Mouse (Mus musculus) ES-Bruce4 (cell line): ENCODE results near the gene Camk2n2. TPM values are rescaled to one million over a fixed set of nuclear protein-coding genes. Genes with fewer than 3 reads are reported as not detected.

ENCODE experiments used
- H3K27ac ChIP-seq: 2 replicates; pipeline ENCODE4 v1.5.1; 2012; ENCODE audit warnings: low read length, inconsistent platforms; ENCODE audit not compliant: insufficient read depth
- H3K27me3 ChIP-seq: 2 replicates; pipeline ENCODE4 v1.6.1; 2012; ENCODE audit warnings: mild to moderate bottlenecking, low read length, inconsistent platforms; ENCODE audit not compliant: control insufficient read depth, poor library complexity, insufficient read depth, severe bottlenecking
- H3K36me3 ChIP-seq: 2 replicates; pipeline ENCODE4 v1.6.1; 2012; ENCODE audit warnings: inconsistent platforms, mild to moderate bottlenecking, low read length, moderate library complexity; ENCODE audit not compliant: control insufficient read depth, poor library complexity, insufficient read depth, severe bottlenecking
- H3K4me1 ChIP-seq: one replicate; pipeline ENCODE4 v1.8.1; 2011; ENCODE audit warnings: low read length; ENCODE audit not compliant: control insufficient read depth, insufficient read depth
- H3K4me3 ChIP-seq: 2 replicates; pipeline ENCODE4 v1.5.1; 2011; ENCODE audit warnings: low read depth, mild to moderate bottlenecking, low read length
- H3K9ac ChIP-seq: 2 replicates; pipeline ENCODE4 v1.6.1; 2012; ENCODE audit warnings: low read depth, mild to moderate bottlenecking, inconsistent platforms; ENCODE audit not compliant: poor library complexity, severe bottlenecking
- H3K9me3 ChIP-seq: replicated peaks from 2 replicates; pipeline ENCODE4 v1.6.1; 2012; ENCODE audit warnings: mild to moderate bottlenecking, low read length, inconsistent platforms; ENCODE audit not compliant: control insufficient read depth, poor library complexity, insufficient read depth, severe bottlenecking
- CTCF ChIP-seq: IDR thresholded peaks from one replicate; pipeline ENCODE4 v1.8.1; 2011; ENCODE audit warnings: low read depth, low read length
- EP300 ChIP-seq: IDR thresholded peaks from 2 replicates; pipeline ENCODE4 v1.6.1; 2011; ENCODE audit warnings: low read depth, low read length; ENCODE audit not compliant: insufficient read depth
- POLR2A ChIP-seq: IDR thresholded peaks from one replicate; pipeline ENCODE4 v1.8.1; 2011; ENCODE audit warnings: low read length; ENCODE audit not compliant: insufficient read depth
- polyA plus RNA-seq: library from polyadenylated mRNA; stranded (reverse); fragments of >200 nt; gene quantifications from 2 replicates; pipeline ENCODE4 v1.2.4, GENCODE M21; 2011; ENCODE audit warnings: low read depth; ENCODE audit not compliant: missing spikeins, insufficient read depth, insufficient read length

Camk2n2 gene
- polyA plus RNA-seq, 1 experiment: 1.7 TPM

DNA sequence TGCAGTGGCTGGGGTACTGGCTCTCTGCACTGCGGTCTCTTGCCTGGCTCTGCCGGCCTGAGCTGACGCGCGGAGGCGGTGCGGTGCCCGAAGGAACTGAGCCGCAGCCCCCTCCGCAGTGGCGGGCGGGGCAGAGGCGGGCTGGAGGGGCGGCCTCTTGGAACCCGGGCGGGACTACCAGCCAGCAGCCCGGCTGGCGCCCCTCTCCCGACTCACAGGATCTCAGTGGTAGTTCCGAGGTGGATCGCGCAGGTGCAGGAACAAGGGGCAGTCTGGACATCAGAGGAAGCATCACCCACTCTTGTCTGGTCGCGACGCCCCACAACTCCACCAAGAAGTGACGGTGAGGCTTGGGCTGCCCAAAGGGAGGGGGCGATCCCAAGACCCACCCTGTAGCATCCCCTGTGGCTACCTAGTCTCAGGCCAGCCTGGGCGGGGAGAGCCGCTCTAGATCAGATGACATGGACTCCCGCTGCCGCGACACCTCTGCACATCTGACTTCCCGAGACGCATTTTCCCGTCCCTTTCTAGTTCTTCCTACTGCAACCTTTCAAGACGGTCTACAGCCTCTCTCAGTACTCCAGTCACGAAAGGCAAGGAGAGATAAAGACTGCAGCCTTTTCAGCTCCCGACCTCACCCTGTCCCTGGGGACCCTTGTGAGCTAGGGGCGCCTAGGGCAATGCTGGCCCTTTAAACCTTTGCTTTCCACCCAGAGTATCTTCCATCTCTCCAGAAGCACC lies 31.0 kb downstream of the Camk2n2 start:
- H3K27ac ChIP-seq: no peak overlapping the region
- no peaks in the 10 kb centered on the region; the same call in 1 of the 2 replicates for H3K27me3 ChIP-seq
- no peaks in the 10 kb centered on the region for H3K4me1 ChIP-seq
- H3K9ac ChIP-seq: peak overlapping the region; percentile 21; the same call in 1 of the 2 replicates
- no peaks in the 10 kb centered on the region for H3K9me3 ChIP-seq
- H3K36me3 ChIP-seq: no peaks in the 10 kb centered on the region
- no peak for TF ChIP-seq CTCF
- no peak for TF ChIP-seq POLR2A
- no peak for TF ChIP-seq EP300
- peak overlapping the region; percentile 68 for H3K4me3 ChIP-seq

DNA sequence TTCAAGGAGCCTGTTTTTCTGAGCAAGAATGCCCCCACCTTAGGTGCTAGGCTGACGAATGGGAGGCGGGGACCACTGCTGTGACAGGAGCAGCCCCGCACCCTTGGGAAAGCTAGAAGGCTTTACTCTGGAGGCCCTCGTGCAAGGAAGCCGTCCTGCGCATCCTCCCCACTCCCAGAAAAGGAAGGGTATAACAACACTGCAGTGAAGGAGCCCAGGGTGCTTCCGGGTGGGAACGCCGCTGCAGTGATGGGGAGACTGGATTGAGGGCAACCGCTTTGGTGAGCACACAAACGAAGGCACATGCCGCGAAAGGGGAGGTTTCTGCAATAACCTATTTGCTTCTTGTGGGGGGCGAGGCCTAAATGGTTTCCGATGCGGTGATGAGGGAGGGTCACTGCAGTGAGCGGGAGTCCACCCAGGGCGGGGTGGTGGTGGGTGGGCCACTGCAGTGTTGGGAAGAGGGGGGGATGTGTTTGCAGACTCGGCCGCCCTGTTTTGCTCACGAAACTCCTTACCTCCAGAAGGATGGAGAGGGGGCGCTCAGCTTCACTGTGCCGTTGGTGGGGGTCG lies 31.6 kb downstream of the Camk2n2 start, which contains the start of gene Vwa5b2:
TSS of gene Vwa5b2 (plus strand) at position 106 of the 573 bp plus-strand sequence.
- TF ChIP-seq POLR2A (no peak), CTCF (no peak), EP300 (no peak)
- Histone ChIP-seq H3K9me3 (no peaks in the 10 kb centered on the region), H3K4me1 (no peaks in the 10 kb centered on the region), H3K4me3 (peak within 1 kb of the TSS; percentile 68), H3K27ac (no peak within 1 kb of the TSS), H3K9ac (peak within 1 kb of the TSS; percentile 21; the same call in 1 of the 2 replicates), H3K36me3 (no peaks in the 10 kb centered on the region), H3K27me3 (no peaks in the 10 kb centered on the region; the same call in 1 of the 2 replicates)

Other genes starting within 250 kb of the Camk2n2 start
- 85.0 and 89.5 TPM in 2 replicates for gene Abcc5, start 194.9 kb downstream of the Camk2n2 start, polyA plus RNA-seq
- 86.6 and 94.0 TPM in 2 replicates for gene Eif2b5, start 122.5 kb downstream of the Camk2n2 start, polyA plus RNA-seq
- 37.9 and 38.8 TPM in 2 replicates for gene Dvl3, start 104.3 kb downstream of the Camk2n2 start, polyA plus RNA-seq
- gene Ap2m1, start 85.8 kb downstream of the Camk2n2 start, polyA plus RNA-seq: 282 and 298 TPM in 2 replicates
- 56.2 and 61.0 TPM in 2 replicates for gene Abcf3, start 72.7 kb downstream of the Camk2n2 start, polyA plus RNA-seq
- 1.2 TPM in 2 replicates for gene Vwa5b2, start 31.8 kb downstream of the Camk2n2 start, polyA plus RNA-seq
- gene Eef1akmt4, start 9.7 kb downstream of the Camk2n2 start, polyA plus RNA-seq: 9.4 and 10.8 TPM in 2 replicates
- gene Gm49333, start 9.7 kb downstream of the Camk2n2 start, polyA plus RNA-seq: not detected in 2 replicates
- gene Alg3, start 9.6 kb downstream of the Camk2n2 start, polyA plus RNA-seq: 36.7 and 39.3 TPM in 2 replicates
- gene Ece2, start 8.5 kb upstream of the Camk2n2 start, polyA plus RNA-seq: 3.4 and 3.6 TPM in 2 replicates
- 276 and 288 TPM in 2 replicates for gene Psmd2, start 30.4 kb upstream of the Camk2n2 start, polyA plus RNA-seq
- 462 and 483 TPM in 2 replicates for gene Eif4g1, start 47.0 kb upstream of the Camk2n2 start, polyA plus RNA-seq
- 5.9 and 7.1 TPM in 2 replicates for gene Fam131a, start 72.0 kb upstream of the Camk2n2 start, polyA plus RNA-seq
- gene Polr2h, start 96.4 kb upstream of the Camk2n2 start, polyA plus RNA-seq: 90.6 and 94.5 TPM in 2 replicates
- gene Clcn2, start 96.5 kb upstream of the Camk2n2 start, polyA plus RNA-seq: 8.8 and 10.2 TPM in 2 replicates
- gene Chrd, start 111.8 kb upstream of the Camk2n2 start, polyA plus RNA-seq: 1.1 and 1.2 TPM in 2 replicates
- gene Thpo, start 113.2 kb upstream of the Camk2n2 start, polyA plus RNA-seq: 4.6 and 4.7 TPM in 2 replicates